ENCODE assay signal across 7 mouse cellular contexts in genomic region chr4:148947833-148948388, GRCm38 (mm10).
DNase-seq lines count a peak whose midpoint lies in the region; ATAC-seq and TF ChIP-seq lines count a peak whose summit lies in the region.

No protein-coding gene starts in this region.

- H3K4me3 ChIP-seq in forebrain, postnatal 0 days (ENCODE audit: low read depth, low read length), result no peak overlapping the region

- H3K4me1 ChIP-seq in forebrain, postnatal 0 days (ENCODE audit: insufficient read depth), result no peaks in the 10 kb centered on the region

- no peak overlapping the region for H3K27ac ChIP-seq in forebrain, postnatal 0 days (ENCODE audit: low read depth, low read length)

- DNase-seq in MN1 (ENCODE audit: low spot score), result peak; percentile 62
- peak; percentile 70 for DNase-seq in fat pad, adult 2 months (ENCODE audit: extremely low read depth, low read depth, low spot score)
- peak; percentile 54 to 68 for DNase-seq in kidney, postnatal 36 days
- peak; percentile 74 for DNase-seq in lung, postnatal 25 days (ENCODE audit: low spot score)
- no peak for DNase-seq in layer of hippocampus, postnatal 14 days (ENCODE audit: low spot score in 2 of 2)
- DNase-seq in forebrain, postnatal 0 days, result no peak
- no peak for DNase-seq in cerebellum, adult 11 months

- no peaks in the 10 kb centered on the region for H3K9me3 ChIP-seq in forebrain, postnatal 0 days (ENCODE audit: low read length)

- no peaks in the 10 kb centered on the region for H3K36me3 ChIP-seq in forebrain, postnatal 0 days (ENCODE audit: insufficient read depth)

- H3K4me2 ChIP-seq in forebrain, postnatal 0 days (ENCODE audit: low read depth), result no peak overlapping the region

- WGBS in forebrain, postnatal 0 days, result 62% methylated on average over 10 of the region's 10 CpGs

- TF ChIP-seq CTCF in forebrain, postnatal 0 days (IDR thresholded peaks at IDR 0.05; ENCODE audit: low read depth), result no peak

- H3K27me3 ChIP-seq in forebrain, postnatal 0 days (ENCODE audit: insufficient read depth, low read length), result peaks cover 12% of the 10 kb centered on the region

- no peak for ATAC-seq in forebrain, postnatal 0 days

- no peak overlapping the region for H3K9ac ChIP-seq in forebrain, postnatal 0 days

Comparison
In these comparisons a context has a peak if more than half of its experiments do, and no peak if none do; other contexts are left out.
1. DNase-seq: peak in MN1 (single experiment), fat pad, adult 2 months (single experiment), kidney, postnatal 36 days (2 of 2) and lung, postnatal 25 days (single experiment); none in layer of hippocampus, postnatal 14 days (0 of 2), forebrain, postnatal 0 days (single experiment) and cerebellum, adult 11 months (single experiment).